Comparison of ENCODE assay signal across 8 mouse cellular contexts in the genomic region with DNA sequence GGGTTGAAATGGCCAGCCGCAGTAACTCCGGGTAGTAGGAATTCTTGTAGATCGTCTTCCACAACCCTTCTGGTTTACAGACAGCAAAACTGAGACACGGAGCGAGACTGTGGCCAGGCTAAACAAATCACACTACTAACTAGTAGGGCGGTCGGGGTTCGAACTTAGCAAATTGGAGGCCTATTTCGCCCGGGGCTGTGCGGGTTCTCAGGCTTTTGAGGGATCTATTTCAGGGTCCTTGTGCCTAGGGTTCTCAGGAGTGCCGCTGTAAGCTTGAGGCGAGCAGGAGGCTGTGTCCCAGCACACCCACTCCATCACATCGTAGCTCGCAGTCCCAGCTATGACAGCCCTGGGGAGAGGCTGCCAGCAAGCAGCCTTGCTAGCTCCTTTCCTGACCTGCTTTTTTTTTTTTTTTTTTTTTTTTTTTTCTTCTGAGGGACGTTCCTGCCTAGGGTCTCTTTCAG. TPM values are rescaled to one million over a fixed set of nuclear protein-coding genes. Genes with fewer than 3 reads are reported as not detected.
DNase-seq lines count a peak whose midpoint lies in the region; ATAC-seq and TF ChIP-seq lines count a peak whose summit lies in the region.

No protein-coding gene starts in this region.

- peak overlapping the region; percentile 54 for H3K4me2 ChIP-seq in embryonic facial prominence, embryonic 15.5 days (replicated peaks)
- peak overlapping the region; percentile 61 for H3K4me2 ChIP-seq in intestine, embryonic 14.5 days (ENCODE audit: low read length)
- peak overlapping the region; percentile 78 for H3K4me2 ChIP-seq in stomach, postnatal 0 days (replicated peaks; ENCODE audit: low read depth)

- H3K9ac ChIP-seq in heart, adult 2 months (ENCODE audit: low read depth, low read length): peak overlapping the region; percentile 85
- peak overlapping the region; percentile 66 for H3K9ac ChIP-seq in embryonic facial prominence, embryonic 15.5 days
- H3K9ac ChIP-seq in intestine, embryonic 14.5 days (ENCODE audit: low read length): peak overlapping the region; percentile 52
- H3K9ac ChIP-seq in stomach, postnatal 0 days (ENCODE audit: low read length): peak overlapping the region; percentile 77

- no peak for TF ChIP-seq POLR2A in heart, adult 2 months (IDR thresholded peaks at IDR 0.05; ENCODE audit: insufficient read depth, low read depth, low read length)

- no peaks in the 10 kb centered on the region for H3K9me3 ChIP-seq in embryonic facial prominence, embryonic 15.5 days (replicated peaks)
- H3K9me3 ChIP-seq in intestine, embryonic 14.5 days (ENCODE audit: control insufficient read depth, low read length): no peaks in the 10 kb centered on the region
- H3K9me3 ChIP-seq in stomach, postnatal 0 days (ENCODE audit: control insufficient read depth, low read length): no peaks in the 10 kb centered on the region

- no peak for TF ChIP-seq CTCF in heart, adult 2 months (IDR thresholded peaks at IDR 0.05)
- no peak for TF ChIP-seq CTCF in stomach, postnatal 0 days (IDR thresholded peaks at IDR 0.05; ENCODE audit: low read depth)

- H3K27me3 ChIP-seq in heart, adult 2 months (ENCODE audit: control insufficient read depth, insufficient read depth, low read length): no peaks in the 10 kb centered on the region
- H3K27me3 ChIP-seq in embryonic facial prominence, embryonic 15.5 days: no peaks in the 10 kb centered on the region
- H3K27me3 ChIP-seq in intestine, embryonic 14.5 days (replicated peaks; ENCODE audit: control insufficient read depth, insufficient read depth, low read length): peaks cover 8% of the 10 kb centered on the region; the same call in 1 of the 2 replicates
- no peaks in the 10 kb centered on the region for H3K27me3 ChIP-seq in stomach, postnatal 0 days (ENCODE audit: control insufficient read depth, insufficient read depth, low read length)

- no peaks in the 10 kb centered on the region for H3K36me3 ChIP-seq in heart, adult 2 months (ENCODE audit: control insufficient read depth, insufficient read depth, low read length)
- no peaks in the 10 kb centered on the region for H3K36me3 ChIP-seq in embryonic facial prominence, embryonic 15.5 days
- no peaks in the 10 kb centered on the region for H3K36me3 ChIP-seq in intestine, embryonic 14.5 days (ENCODE audit: control insufficient read depth, insufficient read depth, low read length)
- H3K36me3 ChIP-seq in stomach, postnatal 0 days (ENCODE audit: control insufficient read depth, insufficient read depth, low read length): no peaks in the 10 kb centered on the region

- H3K79me2 ChIP-seq in heart, adult 2 months (replicated peaks; ENCODE audit: control insufficient read depth, insufficient read depth, low read length): no peaks in the 10 kb centered on the region

- intact Hi-C loops in heart, adult 2 months (cut with DNase I): no loop called here
- intact Hi-C loops in heart, postnatal 36 days (cut with DNase I): no loop called here

- no peak for TF ChIP-seq EP300 in heart, adult 2 months (IDR thresholded peaks at IDR 0.05; ENCODE audit: insufficient read depth, low read depth, low read length)
- no peak for TF ChIP-seq EP300 in stomach, postnatal 0 days (optimal IDR thresholded peaks at IDR 0.05)

- WGBS in heart, adult 2 months: under 1% methylated on average over 16 of the region's 16 CpGs
- WGBS in embryonic facial prominence, embryonic 15.5 days: under 1% methylated on average over 16 of the region's 16 CpGs
- 1% methylated on average over 15 of the region's 16 CpGs for WGBS in intestine, embryonic 14.5 days
- 0% methylated on average over 16 of the region's 16 CpGs for WGBS in stomach, postnatal 0 days

- no peaks in the 10 kb centered on the region for H3K4me1 ChIP-seq in heart, adult 2 months (ENCODE audit: control insufficient read depth, insufficient read depth, low read length)
- H3K4me1 ChIP-seq in embryonic facial prominence, embryonic 15.5 days: peaks cover 7% of the 10 kb centered on the region; the same call in 1 of the 2 replicates
- H3K4me1 ChIP-seq in intestine, embryonic 14.5 days (replicated peaks; ENCODE audit: control insufficient read depth, insufficient read depth, low read length): peaks cover 7% of the 10 kb centered on the region; the same call in 1 of the 2 replicates
- H3K4me1 ChIP-seq in stomach, postnatal 0 days (replicated peaks; ENCODE audit: control insufficient read depth, insufficient read depth): no peaks in the 10 kb centered on the region

- no peak for DNase-seq in heart, adult 2 months
- no peak for DNase-seq in heart, postnatal 36 days
- peak; percentile 23 for DNase-seq in ES-CJ7 (ENCODE audit: low read depth, low spot score)
- DNase-seq in intestine, embryonic 14.5 days (ENCODE audit: low spot score): no peak
- peak; percentile 34 for DNase-seq in lung, postnatal 25 days (ENCODE audit: low spot score)
- DNase-seq in stomach, postnatal 0 days (ENCODE audit: low spot score): no peak
- DNase-seq in yolk sac, embryonic 10.5 days (ENCODE audit: low spot score): no peak

- peak overlapping the region; percentile 62 for H3K27ac ChIP-seq in heart, adult 2 months
- peak overlapping the region; percentile 73 for H3K27ac ChIP-seq in embryonic facial prominence, embryonic 15.5 days (replicated peaks)
- H3K27ac ChIP-seq in intestine, embryonic 14.5 days (ENCODE audit: low read depth): no peak overlapping the region
- H3K27ac ChIP-seq in stomach, postnatal 0 days (replicated peaks): peak overlapping the region; percentile 61

- peak; percentile 46; the same call in 1 of the 2 replicates for ATAC-seq in embryonic facial prominence, embryonic 15.5 days (ENCODE audit: insufficient number of reproducible peaks, low FRiP score, low TSS enrichment, low read depth)
- peak; percentile 72 for ATAC-seq in intestine, embryonic 14.5 days (replicated peaks; ENCODE audit: low FRiP score, low TSS enrichment, low read depth)
- peak; percentile 62 for ATAC-seq in stomach, postnatal 0 days (ENCODE audit: low FRiP score, low TSS enrichment)

- peak overlapping the region; percentile 77 for H3K4me3 ChIP-seq in heart, adult 2 months
- peak overlapping the region; percentile 65 for H3K4me3 ChIP-seq in embryonic facial prominence, embryonic 15.5 days (replicated peaks)
- peak overlapping the region; percentile 51 for H3K4me3 ChIP-seq in intestine, embryonic 14.5 days (ENCODE audit: low read depth, low read length)
- H3K4me3 ChIP-seq in stomach, postnatal 0 days (ENCODE audit: low read depth, low read length): peak overlapping the region; percentile 74

RNA-seq across cellular contexts. Expression of a gene that starts 0.4 kb away (rescaled TPM):
- 1 to 10 TPM; 2.6 to 3.2 TPM for total RNA-seq in heart, adult 2 months (2021)
- 2.1 and 3.7 TPM in 2 replicates for polyA plus RNA-seq in heart, adult 2 months (2012; rRNA removed)
- 1 to 10 TPM; 3.9 to 4.1 TPM for total RNA-seq in heart, postnatal 36 days (2021)
- 8.9 and 9.8 TPM in 2 replicates for polyA plus RNA-seq in embryonic facial prominence, embryonic 15.5 days (2015; fragmentation: Nextera tagmentation; extraction: Ambion mirVana)
- 6.3 and 7.4 TPM in 2 replicates for polyA plus RNA-seq in intestine, embryonic 14.5 days (2014; fragmentation: Nextera tagmentation; extraction: Ambion mirVana)
- 4.4 TPM in 2 replicates for polyA plus RNA-seq in stomach, postnatal 0 days (2015; fragmentation: Nextera tagmentation; extraction: Ambion mirVana)

RNA-seq across cellular contexts. Expression of a gene that starts 55.4 kb away (rescaled TPM):
- not detected for total RNA-seq in heart, adult 2 months (2021)
- not detected in 2 replicates for polyA plus RNA-seq in heart, adult 2 months (2012; rRNA removed)
- total RNA-seq in heart, postnatal 36 days (2021): not detected
- polyA plus RNA-seq in embryonic facial prominence, embryonic 15.5 days (2015; fragmentation: Nextera tagmentation; extraction: Ambion mirVana): not detected in 2 replicates
- polyA plus RNA-seq in intestine, embryonic 14.5 days (2014; fragmentation: Nextera tagmentation; extraction: Ambion mirVana): not detected in 2 replicates
- not detected in 2 replicates for polyA plus RNA-seq in stomach, postnatal 0 days (2015; fragmentation: Nextera tagmentation; extraction: Ambion mirVana)

Comparison
In these comparisons a context has a peak if more than half of its experiments do, and no peak if none do; other contexts are left out.
1. DNase-seq: peak in ES-CJ7 (single experiment) and lung, postnatal 25 days (single experiment); none in heart, adult 2 months (0 of 2), heart, postnatal 36 days (0 of 2), intestine, embryonic 14.5 days (single experiment), stomach, postnatal 0 days (single experiment) and yolk sac, embryonic 10.5 days (single experiment).
2. Peak in every context shown above with its lines, with median percentiles within 50 percentile points of each other: H3K4me3 ChIP-seq, H3K9ac ChIP-seq, ATAC-seq and H3K4me2 ChIP-seq.